Mouse (Mus musculus) lung, postnatal 25 days (tissue): Measurements from ENCODE around the gene Pip4k2c.
A peak's percentile ranks its signal among the peaks of the same experiment; 100 is the strongest.

Source experiments
- DNase-seq: peaks from one replicate; pipeline ENCODE4 v3.0.0; 2022; ENCODE audit warnings: low spot score

The Pip4k2c gene

DNA sequence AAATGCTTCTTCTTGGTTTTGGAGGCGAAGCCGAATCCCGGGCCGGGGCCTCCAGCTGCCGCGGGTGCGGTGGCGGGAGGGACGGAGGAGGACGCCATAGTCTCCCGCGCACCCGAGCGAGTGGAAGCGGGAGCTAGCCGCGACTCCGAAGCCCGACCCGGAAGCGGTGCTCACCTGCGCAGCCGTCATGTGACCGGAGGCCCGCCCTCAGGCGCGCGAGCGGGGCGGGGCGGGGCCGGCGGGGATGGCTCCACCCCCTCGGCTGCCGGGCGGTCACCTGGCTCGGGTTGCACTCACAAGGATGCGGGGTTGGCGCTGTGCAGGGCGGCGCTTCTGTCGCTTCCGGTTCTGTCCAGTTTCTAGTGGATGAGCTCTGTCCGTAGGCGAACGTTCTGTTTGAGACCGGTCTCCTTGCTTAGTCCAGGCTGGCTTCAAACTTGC lies at the start of gene Pip4k2c:
Gene Pip4k2c, minus strand, starts transcription at position 172 of the 441 bp plus-strand sequence.
- peak; percentile 92 for DNase-seq

DNA sequence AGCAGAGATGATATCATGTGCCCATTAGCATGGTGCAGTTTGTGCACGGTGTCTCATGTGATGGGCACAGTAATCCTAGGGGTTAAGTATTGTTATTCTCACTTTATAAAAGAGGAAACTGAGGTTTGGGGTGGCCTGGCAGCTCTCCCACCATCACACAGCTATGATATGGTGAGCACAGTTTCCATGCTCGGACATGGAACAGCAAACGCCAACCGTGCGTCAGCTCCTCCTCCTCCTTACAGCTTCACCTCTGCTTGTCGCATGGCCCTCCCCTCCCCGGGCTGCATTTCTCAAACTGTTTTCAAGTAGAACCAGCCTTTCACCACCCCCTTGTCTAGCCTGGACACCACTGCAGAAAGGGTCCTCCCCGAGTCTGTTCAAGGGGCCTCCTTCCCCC lies 47.1 kb upstream of the Pip4k2c start:
- no peak for DNase-seq

GRCm38 (mm10) chr10:127257790-127258189 lies 46.4 kb upstream of the Pip4k2c start:
- DNase-seq: no peak

DNA sequence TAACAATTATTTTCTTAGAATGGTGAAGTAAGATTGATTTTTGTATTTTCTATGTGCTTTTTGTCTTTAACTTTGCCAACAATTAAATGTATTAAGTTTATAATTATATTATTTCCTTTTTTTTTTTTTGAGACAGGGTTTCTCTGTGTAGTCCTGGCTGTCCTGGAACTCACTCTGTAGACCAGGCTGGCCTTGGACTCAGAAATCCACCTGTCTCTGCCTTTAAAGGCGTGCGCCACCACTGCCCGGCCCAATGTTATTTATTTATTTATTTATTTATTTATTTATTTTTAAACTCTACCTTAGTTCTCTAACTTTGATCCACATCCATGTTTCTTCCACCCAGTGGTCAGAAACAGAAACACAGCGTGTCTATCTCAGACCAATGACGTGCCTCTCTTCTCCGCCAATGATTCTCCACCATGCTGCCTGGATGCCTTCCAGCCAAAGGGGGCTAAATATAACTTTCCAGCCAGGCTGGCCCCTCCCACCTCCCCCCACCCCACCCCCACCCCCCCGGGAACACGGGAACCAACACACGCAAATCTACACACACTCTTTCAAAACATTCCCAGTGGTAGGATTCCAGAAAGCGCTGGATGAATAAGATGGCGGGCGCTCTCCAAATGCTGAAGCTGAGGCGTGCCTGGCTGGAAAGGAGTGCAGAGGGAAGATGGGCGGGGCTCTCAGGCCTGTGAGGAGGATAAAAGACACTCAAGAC lies 44.4 kb upstream of the Pip4k2c start:
- DNase-seq: peak; percentile 47

- DNase-seq: no peak
Observed at GRCm38 (mm10) chr10:127250810-127251209, 39.4 kb upstream of the Pip4k2c start.

DNA sequence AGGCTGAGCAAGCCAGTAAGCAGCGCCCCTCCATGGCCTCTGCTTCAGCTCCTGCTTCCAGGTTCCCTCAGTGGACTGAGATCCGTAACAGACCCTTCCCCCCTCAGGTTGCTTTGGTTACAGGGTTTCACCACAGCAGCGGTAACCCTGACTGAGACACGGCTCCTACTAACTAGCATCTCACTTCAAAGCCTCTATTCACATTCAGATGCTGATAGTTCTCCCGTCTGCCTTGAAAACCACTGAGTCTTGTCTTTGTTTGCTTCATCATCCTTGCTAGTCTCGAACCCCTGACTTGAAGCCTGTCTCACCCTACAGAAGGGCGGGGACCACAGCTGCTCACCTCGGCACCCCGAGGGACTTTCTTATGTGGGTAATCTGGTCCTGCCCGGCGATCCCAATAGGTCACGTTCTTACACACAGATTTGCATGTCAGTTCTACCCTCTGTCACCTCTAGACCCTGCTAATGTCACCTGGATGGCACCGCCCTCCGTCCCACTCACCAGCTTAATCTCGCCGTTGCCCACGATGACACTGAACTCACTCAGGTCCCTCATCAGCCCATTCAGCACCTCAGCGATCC lies 26.9 kb upstream of the Pip4k2c start:
- no peak for DNase-seq

DNA sequence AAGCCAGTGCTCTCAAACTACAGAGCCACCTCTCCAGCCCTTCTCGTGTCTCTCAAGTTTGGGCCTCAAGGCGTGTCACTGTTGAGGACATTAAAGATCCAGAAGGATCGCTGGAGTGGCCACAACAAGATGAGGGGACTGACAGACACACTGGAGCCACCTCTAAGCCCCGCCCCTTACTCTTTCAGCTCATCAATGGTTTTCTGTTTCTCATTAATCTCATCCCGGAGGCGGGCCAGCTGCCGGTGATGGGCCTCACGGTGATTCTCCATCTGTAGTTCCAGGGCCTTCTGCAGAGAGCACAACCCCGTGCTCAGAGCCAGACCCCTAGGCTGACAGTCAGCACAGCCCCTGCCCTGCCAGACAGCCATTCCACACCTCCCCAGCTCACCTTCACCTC lies 25.2 kb upstream of the Pip4k2c start:
- DNase-seq: no peak

GRCm38 (mm10) chr10:127233141-127233540 lies 21.8 kb upstream of the Pip4k2c start:
- DNase-seq: no peak

DNA sequence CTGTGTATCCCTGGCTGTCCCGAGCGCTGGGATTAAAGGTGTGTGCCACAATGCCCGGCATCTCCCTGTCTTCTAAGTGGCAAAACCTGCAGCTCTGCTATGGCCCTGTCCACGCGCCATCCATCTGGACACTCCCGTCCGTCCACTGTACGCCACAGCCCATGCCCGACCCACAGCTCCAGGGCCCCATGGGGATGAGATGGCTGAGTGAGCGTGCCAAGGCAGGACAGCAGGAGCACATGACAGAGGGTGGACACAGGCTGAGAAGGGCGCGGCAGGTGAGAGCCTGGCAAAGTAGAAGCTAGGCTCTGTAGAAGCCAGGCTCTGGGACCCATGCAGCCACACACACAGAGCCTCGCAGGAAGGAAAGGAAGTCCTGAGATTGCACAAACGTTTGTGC lies 20.4 kb upstream of the Pip4k2c start:
- DNase-seq: no peak

DNA sequence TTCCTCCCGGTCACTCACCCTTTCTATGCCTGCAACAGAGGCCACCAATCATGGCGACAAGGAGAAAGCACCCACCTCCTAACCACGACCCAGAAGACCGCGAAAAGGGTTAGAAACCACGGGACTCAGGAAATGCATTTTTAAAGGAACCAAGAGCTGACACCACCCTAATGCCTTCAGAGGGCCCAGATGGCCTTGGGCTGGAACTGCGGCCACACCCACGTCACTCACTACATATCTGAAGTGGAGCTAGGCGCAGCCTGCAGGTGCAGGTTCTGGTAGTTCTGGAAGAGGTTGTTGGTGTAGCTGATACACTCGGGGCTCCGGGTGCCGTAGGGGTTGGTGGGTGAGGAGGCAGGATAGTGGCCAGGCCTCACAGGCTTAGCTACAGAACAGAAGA lies 19.3 kb upstream of the Pip4k2c start:
- DNase-seq: no peak

DNA sequence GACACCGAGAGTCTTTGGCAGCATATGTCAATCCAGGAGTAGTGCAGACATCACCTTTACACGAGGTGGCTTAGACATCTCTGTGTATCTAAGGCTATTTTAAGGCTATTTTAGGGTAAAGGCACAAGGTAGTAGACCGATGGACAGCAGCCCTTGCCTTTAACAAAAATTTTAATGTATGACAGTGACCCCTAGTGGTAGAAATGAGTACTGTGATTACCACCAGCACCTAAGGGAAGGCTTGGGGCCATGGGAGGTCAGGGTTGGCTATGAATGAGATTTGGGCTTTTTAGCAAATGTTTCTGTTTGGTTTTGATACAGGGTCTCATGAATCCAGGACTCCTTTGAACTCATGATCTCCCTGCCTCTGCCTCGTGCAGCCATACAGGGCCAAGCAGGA lies 17.5 kb upstream of the Pip4k2c start:
- peak; percentile 85 for DNase-seq

- no peak for DNase-seq
Observed at GRCm38 (mm10) chr10:127227163-127227562, 15.8 kb upstream of the Pip4k2c start.

DNA sequence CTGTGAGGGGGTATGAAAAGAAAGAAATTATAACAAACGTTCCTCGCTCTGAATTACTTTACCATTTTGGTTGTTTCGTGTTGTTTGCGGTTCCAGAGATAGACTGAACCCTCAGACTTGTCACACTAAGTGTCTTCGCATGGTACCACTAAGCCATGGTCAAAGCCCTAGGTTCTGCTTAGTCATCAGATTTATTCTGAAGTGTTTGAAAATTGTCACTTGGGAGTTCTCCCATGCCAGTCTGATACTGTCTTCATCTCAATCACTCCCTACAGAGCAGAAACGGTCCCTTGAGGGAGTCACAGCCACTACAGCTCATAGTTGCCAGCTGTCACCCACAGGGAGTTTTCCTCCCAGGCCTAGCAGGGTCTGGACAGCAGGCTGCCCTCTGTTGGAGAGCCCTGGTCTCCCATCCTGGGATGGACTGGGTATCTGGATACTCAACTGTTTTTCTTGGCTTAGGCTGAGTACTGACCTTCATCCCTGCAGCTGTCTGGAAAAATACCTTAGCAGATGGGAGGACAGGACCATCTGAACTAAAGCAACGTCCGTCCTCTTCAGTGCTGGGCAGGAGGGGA lies 15.0 kb upstream of the Pip4k2c start:
- DNase-seq: no peak

GRCm38 (mm10) chr10:127225732-127226131 lies 14.3 kb upstream of the Pip4k2c start:
- no peak for DNase-seq

DNA sequence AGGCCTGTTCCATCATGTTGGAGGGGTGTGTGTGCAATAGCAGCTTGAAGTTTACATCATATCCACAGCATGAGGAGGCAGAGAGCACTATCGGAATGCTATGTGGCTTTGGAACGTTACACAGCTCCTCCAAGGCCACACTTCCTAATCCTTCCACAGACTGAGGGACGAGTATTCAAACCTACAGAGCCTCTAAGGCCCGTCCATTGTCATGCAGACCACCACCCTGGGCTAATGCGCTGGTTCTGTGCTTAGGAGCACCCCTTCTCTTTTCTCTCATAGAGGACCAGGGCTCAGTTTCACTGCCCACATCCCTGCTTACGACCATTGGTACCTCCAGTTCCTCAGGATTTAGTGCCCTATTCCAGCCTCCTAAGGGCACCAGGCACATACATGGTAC lies 13.8 kb upstream of the Pip4k2c start:
- DNase-seq: no peak

DNA sequence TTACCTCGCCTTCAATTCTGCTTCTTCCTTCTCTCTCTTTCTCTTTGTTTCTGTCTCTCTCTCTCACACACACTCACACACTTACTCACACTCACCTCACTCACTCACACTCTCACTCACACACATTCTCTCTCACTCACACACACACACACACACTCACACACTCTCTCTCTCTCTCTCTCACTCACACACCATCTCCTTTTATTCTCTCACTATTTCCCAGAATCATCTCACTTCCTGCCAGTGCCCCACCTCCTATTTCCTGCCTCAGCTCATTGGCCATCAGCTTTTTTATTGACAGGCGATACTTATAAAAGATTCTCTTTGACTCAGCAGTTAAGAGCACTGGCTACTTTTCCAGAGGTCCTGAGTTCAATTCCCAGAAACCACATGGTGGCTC lies 7.0 kb upstream of the Pip4k2c start:
- no peak for DNase-seq

- DNase-seq: no peak
Observed at GRCm38 (mm10) chr10:127217177-127217576, 5.8 kb upstream of the Pip4k2c start.

GRCm38 (mm10) chr10:127216456-127216855 lies 5.1 kb upstream of the Pip4k2c start:
- no peak for DNase-seq

DNA sequence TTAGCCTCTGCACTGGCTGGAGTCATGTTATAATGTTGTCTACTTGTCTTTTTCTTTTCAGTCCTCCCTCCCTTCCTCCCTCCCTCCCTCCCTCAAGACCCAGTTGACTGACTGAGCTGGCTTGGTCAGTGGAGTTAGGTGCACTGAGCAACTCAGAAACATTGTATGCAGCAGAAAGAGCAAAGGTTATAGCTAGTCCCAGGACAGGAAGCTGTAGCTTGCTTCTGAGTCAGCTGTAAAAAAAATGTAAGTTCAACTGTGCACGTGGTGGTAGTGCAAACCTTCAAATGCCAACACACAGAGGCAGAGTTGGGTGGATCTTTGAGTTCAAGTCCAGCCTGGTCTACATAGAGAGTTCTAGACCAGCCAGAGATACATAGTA lies 3.0 kb upstream of the Pip4k2c start:
- DNase-seq: no peak

GRCm38 (mm10) chr10:127213704-127214421 lies 2.5 kb upstream of the Pip4k2c start:
- DNase-seq: no peak

- no peak for DNase-seq
Observed at GRCm38 (mm10) chr10:127213272-127213671, 1.9 kb upstream of the Pip4k2c start.

DNA sequence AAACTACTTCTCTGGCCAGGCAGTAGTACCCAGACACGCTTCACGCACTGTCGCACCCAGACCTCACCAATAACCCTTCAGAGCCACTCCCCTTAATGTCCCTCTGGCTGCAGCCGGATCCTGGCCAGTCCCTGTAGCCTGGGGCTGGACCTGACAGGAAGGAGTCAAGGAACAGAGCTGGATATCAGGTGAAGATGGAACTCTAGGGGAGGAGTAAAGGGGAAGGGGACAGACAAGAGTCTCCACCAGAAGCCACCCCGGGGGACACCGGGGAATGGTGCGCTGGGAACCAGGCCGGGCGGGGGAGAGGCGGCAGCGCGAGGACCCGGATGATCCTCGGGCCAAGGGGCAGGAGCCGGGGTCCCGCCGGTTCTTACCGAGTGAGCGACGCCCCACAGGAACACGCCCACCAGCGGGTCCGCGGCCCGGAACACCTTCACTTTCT lies 402 bp downstream of the Pip4k2c start:
- peak; percentile 43 for DNase-seq
